Mouse (Mus musculus): Measurements from ENCODE around the gene Gm47995. TPM values are rescaled to one million over a fixed set of nuclear protein-coding genes. Genes with fewer than 3 reads are reported as not detected.
"Not testable (repeated sequence)": the region's sequence is repeated elsewhere in the genome, so short reads cannot be mapped to it uniquely, and the experiment has no call there.

Gene Gm47995
- polyA plus RNA-seq, 1 experiment from 2014 or later: not detected

GRCm38 (mm10) chr1:151192739-151193138 lies 5.5 kb upstream of the Gm47995 start:
- H3K27me3 ChIP-seq; H3K36me3 ChIP-seq; H3K4me1 ChIP-seq; H3K4me2 ChIP-seq (replicated peaks); H3K9ac ChIP-seq; H3K4me3 ChIP-seq; H3K27ac ChIP-seq; ATAC-seq (ENCODE audit: insufficient number of reproducible peaks, insufficient read depth, low FRiP score, low TSS enrichment); H3K9me3 ChIP-seq: not testable (repeated sequence)
- WGBS: 91% methylated on average over 15 of the region's 15 CpGs

- H3K27ac ChIP-seq; H3K9ac ChIP-seq; H3K36me3 ChIP-seq; H3K4me3 ChIP-seq; H3K4me2 ChIP-seq (replicated peaks); H3K4me1 ChIP-seq; H3K27me3 ChIP-seq; ATAC-seq (ENCODE audit: insufficient number of reproducible peaks, insufficient read depth, low FRiP score, low TSS enrichment); H3K9me3 ChIP-seq: not testable (repeated sequence)
- 69% methylated on average over 4 of the region's 4 CpGs for WGBS
Observed at GRCm38 (mm10) chr1:151195986-151196385, 2.3 kb upstream of the Gm47995 start.

GRCm38 (mm10) chr1:151196690-151197089 lies 1.6 kb upstream of the Gm47995 start:
- not testable (repeated sequence) for H3K4me1 ChIP-seq; ATAC-seq (ENCODE audit: insufficient number of reproducible peaks, insufficient read depth, low FRiP score, low TSS enrichment); H3K27me3 ChIP-seq; H3K4me2 ChIP-seq (replicated peaks); H3K4me3 ChIP-seq; H3K9ac ChIP-seq; H3K9me3 ChIP-seq; H3K36me3 ChIP-seq; H3K27ac ChIP-seq
- 71% methylated on average over 3 of the region's 3 CpGs for WGBS

DNA sequence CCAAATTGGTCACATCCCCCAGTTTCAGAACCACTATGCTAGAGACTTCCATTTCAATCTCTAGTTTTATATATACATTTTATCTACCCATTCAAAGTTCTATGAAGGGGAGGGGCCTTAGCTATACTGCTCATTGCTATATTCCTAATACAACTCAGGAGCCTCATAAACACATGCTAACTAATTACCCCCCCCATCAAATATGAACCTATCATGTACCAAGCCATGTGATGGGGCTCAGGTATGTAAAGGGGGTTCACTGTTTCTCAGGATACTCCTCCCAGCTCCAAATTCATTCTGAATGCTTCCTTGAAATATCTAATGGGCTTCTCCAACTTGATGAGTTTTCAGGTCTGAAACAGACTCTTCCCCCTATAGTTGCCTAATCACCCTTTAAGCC lies 2.4 kb downstream of the Gm47995 start:
- not testable (repeated sequence) for H3K4me1 ChIP-seq; H3K9ac ChIP-seq; H3K4me2 ChIP-seq (replicated peaks); H3K27ac ChIP-seq; H3K36me3 ChIP-seq; H3K27me3 ChIP-seq; ATAC-seq (ENCODE audit: insufficient number of reproducible peaks, insufficient read depth, low FRiP score, low TSS enrichment); H3K9me3 ChIP-seq; H3K4me3 ChIP-seq

GRCm38 (mm10) chr1:151202771-151203170 lies 4.5 kb downstream of the Gm47995 start:
- WGBS: 74% methylated on average over 3 of the region's 5 CpGs
- H3K9ac ChIP-seq; H3K4me2 ChIP-seq (replicated peaks); H3K27ac ChIP-seq; H3K4me1 ChIP-seq; H3K4me3 ChIP-seq; H3K36me3 ChIP-seq; H3K9me3 ChIP-seq; H3K27me3 ChIP-seq; ATAC-seq (ENCODE audit: insufficient number of reproducible peaks, insufficient read depth, low FRiP score, low TSS enrichment): not testable (repeated sequence)

GRCm38 (mm10) chr1:151203818-151204217 lies 5.6 kb downstream of the Gm47995 start, which contains the start of gene 3110040M04Rik:
3110040M04Rik (plus strand) TSS chr1:151204121.
- H3K27me3 ChIP-seq; H3K27ac ChIP-seq; H3K4me2 ChIP-seq (replicated peaks); H3K36me3 ChIP-seq; H3K4me3 ChIP-seq; H3K9ac ChIP-seq; H3K9me3 ChIP-seq; H3K4me1 ChIP-seq; ATAC-seq (ENCODE audit: insufficient number of reproducible peaks, insufficient read depth, low FRiP score, low TSS enrichment): not testable (repeated sequence)
- WGBS: no CpG with 5 or more reads among the region's 6 CpGs

- H3K4me3 ChIP-seq; H3K9me3 ChIP-seq; H3K4me1 ChIP-seq; H3K9ac ChIP-seq; H3K27me3 ChIP-seq; H3K36me3 ChIP-seq; H3K4me2 ChIP-seq (replicated peaks); H3K27ac ChIP-seq; ATAC-seq (ENCODE audit: insufficient number of reproducible peaks, insufficient read depth, low FRiP score, low TSS enrichment): not testable (repeated sequence)
- WGBS: 76% methylated on average over 4 of the region's 5 CpGs
Observed at GRCm38 (mm10) chr1:151208493-151208892, 10.2 kb downstream of the Gm47995 start.

- H3K9ac ChIP-seq; H3K36me3 ChIP-seq; H3K27ac ChIP-seq; ATAC-seq (ENCODE audit: insufficient number of reproducible peaks, insufficient read depth, low FRiP score, low TSS enrichment); H3K4me3 ChIP-seq; H3K4me1 ChIP-seq; H3K9me3 ChIP-seq; H3K4me2 ChIP-seq (replicated peaks); H3K27me3 ChIP-seq: not testable (repeated sequence)
Observed at GRCm38 (mm10) chr1:151208944-151209343, 10.7 kb downstream of the Gm47995 start.

- not testable (repeated sequence) for H3K4me1 ChIP-seq; H3K27ac ChIP-seq; H3K4me3 ChIP-seq; H3K27me3 ChIP-seq; H3K9ac ChIP-seq; H3K9me3 ChIP-seq; H3K36me3 ChIP-seq; H3K4me2 ChIP-seq (replicated peaks); ATAC-seq (ENCODE audit: insufficient number of reproducible peaks, insufficient read depth, low FRiP score, low TSS enrichment)
- whole genome bisulfite sequencing: 86% methylated on average over 5 of the region's 8 CpGs
Observed at GRCm38 (mm10) chr1:151209824-151210355, 11.6 kb downstream of the Gm47995 start, which contains the start of gene Gm47996. Gm47996 (plus strand) TSS chr1:151210131.

DNA sequence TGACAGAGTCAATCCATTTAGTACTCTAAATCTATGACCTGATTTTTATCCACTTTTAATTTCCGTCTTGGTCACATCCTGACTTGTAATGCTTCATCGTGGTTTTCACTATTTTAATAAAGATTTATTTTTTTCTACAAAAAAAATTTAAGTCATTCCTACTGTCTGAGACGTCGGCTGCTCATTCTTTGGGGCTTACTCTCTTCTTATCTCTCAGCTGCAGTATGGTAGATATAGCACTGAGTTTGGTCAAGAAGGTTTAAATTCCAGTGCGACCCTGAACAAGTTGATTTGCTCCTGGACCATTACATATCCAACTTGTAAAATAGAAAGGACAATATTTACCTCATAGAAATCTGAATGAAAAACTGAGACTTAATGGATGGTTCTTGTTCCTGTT lies 13.4 kb downstream of the Gm47995 start:
- not testable (repeated sequence) for H3K36me3 ChIP-seq; H3K9ac ChIP-seq; H3K9me3 ChIP-seq; H3K27ac ChIP-seq; H3K4me2 ChIP-seq (replicated peaks); H3K4me3 ChIP-seq; H3K4me1 ChIP-seq; ATAC-seq (ENCODE audit: insufficient number of reproducible peaks, insufficient read depth, low FRiP score, low TSS enrichment); H3K27me3 ChIP-seq
- 90% methylated on average over 5 of the region's 5 CpGs for WGBS

GRCm38 (mm10) chr1:151214862-151215261 lies 16.6 kb downstream of the Gm47995 start:
- no peaks in the 10 kb centered on the region for H3K27me3 ChIP-seq
- H3K4me1 ChIP-seq: no peaks in the 10 kb centered on the region
- no peaks in the 10 kb centered on the region for H3K36me3 ChIP-seq
- WGBS: 73% methylated on average over 2 of the region's 2 CpGs
- H3K9me3 ChIP-seq: no peaks in the 10 kb centered on the region
- H3K27ac ChIP-seq: no peak overlapping the region
- no peak overlapping the region for H3K4me2 ChIP-seq (replicated peaks)
- no peak overlapping the region for H3K4me3 ChIP-seq
- ATAC-seq (ENCODE audit: insufficient number of reproducible peaks, insufficient read depth, low FRiP score, low TSS enrichment): no peak
- H3K9ac ChIP-seq: no peak overlapping the region

DNA sequence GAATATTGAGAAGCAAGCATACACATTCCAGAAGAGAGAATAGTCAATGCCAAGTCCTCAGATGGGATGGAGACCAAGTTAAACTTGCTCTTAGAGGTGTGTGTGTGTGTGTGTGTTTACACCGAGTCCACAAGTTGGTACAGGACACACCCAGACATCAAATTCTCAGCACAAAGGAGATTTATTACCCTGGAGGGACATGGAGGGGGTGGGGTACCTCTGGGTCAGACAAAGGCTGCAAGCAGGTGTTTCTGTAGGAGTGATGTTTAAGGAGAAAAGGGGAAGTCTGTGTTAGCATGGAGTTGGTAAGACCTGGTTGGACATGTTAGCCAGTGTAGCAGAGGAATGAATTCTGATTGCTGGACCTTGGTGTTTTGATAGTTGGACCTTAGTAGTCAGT lies 17.7 kb downstream of the Gm47995 start:
- Histone ChIP-seq H3K27me3 (no peaks in the 10 kb centered on the region), H3K36me3 (no peaks in the 10 kb centered on the region), H3K4me2 (replicated peaks) (no peak overlapping the region), H3K27ac (no peak overlapping the region), H3K4me1 (no peaks in the 10 kb centered on the region), H3K4me3 (no peak overlapping the region), H3K9me3 (no peaks in the 10 kb centered on the region), H3K9ac (no peak overlapping the region)
- WGBS: 73% methylated on average over 1 of the region's 1 CpGs
- no peak for ATAC-seq (ENCODE audit: insufficient number of reproducible peaks, insufficient read depth, low FRiP score, low TSS enrichment)

- Histone ChIP-seq H3K9ac (no peak overlapping the region), H3K36me3 (no peaks in the 10 kb centered on the region), H3K4me2 (replicated peaks) (no peak overlapping the region), H3K27ac (no peak overlapping the region), H3K4me3 (no peak overlapping the region), H3K9me3 (no peaks in the 10 kb centered on the region), H3K27me3 (no peaks in the 10 kb centered on the region), H3K4me1 (no peaks in the 10 kb centered on the region)
- no peak for ATAC-seq (ENCODE audit: insufficient number of reproducible peaks, insufficient read depth, low FRiP score, low TSS enrichment)
- WGBS: 75% methylated on average over 3 of the region's 3 CpGs
Observed at GRCm38 (mm10) chr1:151216417-151216816, 18.2 kb downstream of the Gm47995 start.

Data from embryonic facial prominence, embryonic 12.5 days (tissue).